Mouse (Mus musculus) heart, postnatal 0 days (tissue): ENCODE measurements at regions not wholly inside any gene's neighbourhood (a gene's known extent, or its start where the extent isn't known, plus 50 kb on each side); places are given as distances from the start of the nearest gene placed in this dataset.

ENCODE experiments used
- CTCF ChIP-seq: IDR thresholded peaks from 2 replicates; pipeline ENCODE4 v1.5.1; 2016; ENCODE audit warnings: antibody characterized with exemption, control low read depth, low read depth
- EP300 ChIP-seq: IDR thresholded peaks from 2 replicates; pipeline ENCODE4 v1.6.1; 2016; ENCODE audit warnings: antibody characterized with exemption, low read depth

GRCm38 (mm10) chr11:79843021-79843420 is 119.2 kb downstream of the Utp6 start:
- TF ChIP-seq EP300 (no peak), CTCF (no peak)
